Mouse (Mus musculus): Measurements from ENCODE around the gene Gm5460. TPM values are rescaled to one million over a fixed set of nuclear protein-coding genes. Genes with fewer than 3 reads are reported as not detected.

Gm5460 gene
- total RNA-seq (2021), result under 1 TPM in 1 of 2 experiments, not detected in 1; 0.17 TPM
- long read RNA-seq, experiment 1, result 0 reads
- long read RNA-seq, experiment 2, result 0 reads

- DNase-seq, result no peak
Measured at GRCm38 (mm10) chr14:34016381-34016780, at the start of gene Gm5460. Gene Gm5460 (plus strand): TSS chr14:34016758.

- DNase-seq, result peak; percentile 15 to 17
Measured at GRCm38 (mm10) chr14:33972679-33973078, 43.9 kb upstream of the Gm5460 start.

GRCm38 (mm10) chr14:33974752-33975151, 41.8 kb upstream of the Gm5460 start:
- DNase-seq, result no peak

- DNase-seq, result no peak
Measured at GRCm38 (mm10) chr14:33977748-33978147, 38.8 kb upstream of the Gm5460 start.

- no peak for DNase-seq
Measured at GRCm38 (mm10) chr14:33978604-33979059, 37.9 kb upstream of the Gm5460 start, which contains the start of gene Zfp488. Gene Zfp488 (minus strand): TSS chr14:33978764.

GRCm38 (mm10) chr14:33989201-33989600, 27.4 kb upstream of the Gm5460 start:
- no peak for DNase-seq

GRCm38 (mm10) chr14:33991971-33992370, 24.6 kb upstream of the Gm5460 start:
- DNase-seq, result no peak

GRCm38 (mm10) chr14:33993051-33993450, 23.5 kb upstream of the Gm5460 start:
- DNase-seq, result no peak

GRCm38 (mm10) chr14:33993521-33994289, 22.9 kb upstream of the Gm5460 start:
- no peak for DNase-seq

GRCm38 (mm10) chr14:33997427-33997826, 19.1 kb upstream of the Gm5460 start:
- DNase-seq, result no peak

- no peak for DNase-seq
Measured at GRCm38 (mm10) chr14:34000076-34000475, 16.5 kb upstream of the Gm5460 start.

GRCm38 (mm10) chr14:34001445-34001844, 15.1 kb upstream of the Gm5460 start:
- no peak for DNase-seq

GRCm38 (mm10) chr14:34002358-34002757, 14.2 kb upstream of the Gm5460 start:
- no peak for DNase-seq

- no peak for DNase-seq
Measured at GRCm38 (mm10) chr14:34015063-34015462, 1.5 kb upstream of the Gm5460 start, which contains the start of gene Gm30083. Gene Gm30083 (minus strand): TSS chr14:34015182.

GRCm38 (mm10) chr14:34016938-34017337, 380 bp downstream of the Gm5460 start:
- no peak for DNase-seq

GRCm38 (mm10) chr14:34026710-34027109, 10.2 kb downstream of the Gm5460 start:
- DNase-seq, result no peak

GRCm38 (mm10) chr14:34033841-34034610, 17.5 kb downstream of the Gm5460 start:
- peak; percentile 23 to 41 for DNase-seq

- DNase-seq, result peak in 1 of 2 experiments; percentile 6
Measured at GRCm38 (mm10) chr14:34041241-34041640, 24.7 kb downstream of the Gm5460 start.

- DNase-seq, result no peak
Measured at GRCm38 (mm10) chr14:34043341-34043740, 26.8 kb downstream of the Gm5460 start.

GRCm38 (mm10) chr14:34050101-34050779, 33.7 kb downstream of the Gm5460 start:
- DNase-seq, result no peak

GRCm38 (mm10) chr14:34052516-34052915, 36.0 kb downstream of the Gm5460 start, which contains the start of gene Antxrl:
Gene Antxrl (plus strand): TSS chr14:34052707.
- DNase-seq, result no peak

GRCm38 (mm10) chr14:34071665-34072064, 55.1 kb downstream of the Gm5460 start:
- DNase-seq, result peak in 1 of 2 experiments; percentile 4

Measured in adrenal gland, postnatal 36 days (tissue).